Mouse (Mus musculus): ENCODE results near the gene Psrc1. TPM values are rescaled to one million over a fixed set of nuclear protein-coding genes. Genes with fewer than 3 reads are reported as not detected.

Gene Psrc1
- total RNA-seq, 1 experiment = 172 TPM

GRCm38 (mm10) chr3:108378875-108379663 is 4.6 kb upstream of the Psrc1 start:
- DNase-seq (ENCODE audit: low read depth, low spot score) = no peak
- TF ChIP-seq ZC3H11A (IDR thresholded peaks at IDR 0.05; ENCODE audit: borderline replicate concordance, low read depth, low read length) = no peak
- no peak for TF ChIP-seq ZNF384 (IDR thresholded peaks at IDR 0.05; ENCODE audit: low read depth, low read length)
- TF ChIP-seq CHD2 (IDR thresholded peaks at IDR 0.05; ENCODE audit: low read depth, low read length) = no peak
- TF ChIP-seq MAFK (IDR thresholded peaks at IDR 0.05; ENCODE audit: insufficient read depth, low read depth, low read length) = no peak
- no peak for TF ChIP-seq HCFC1 (IDR thresholded peaks at IDR 0.05; ENCODE audit: borderline replicate concordance, insufficient read depth, low read length)
- Histone ChIP-seq H3K4me1 (ENCODE audit: control insufficient read depth in 2 of 2, insufficient read depth in 2 of 2, low read length in 2 of 2, poor library complexity in 1 of 2) (peaks cover 3 to 10% of the 10 kb centered on the region in 2 experiments; a peak in 2 of 4 replicates), H3K9ac (ENCODE audit: insufficient read depth, low read depth, low read length, poor library complexity, severe bottlenecking) (no peak overlapping the region), H3K27ac (ENCODE audit: insufficient read depth, low read depth, low read length, poor library complexity, severe bottlenecking) (no peak overlapping the region), H3K9me3 (ENCODE audit: control insufficient read depth, insufficient read depth, low read depth, low read length) (no peaks in the 10 kb centered on the region), H3K36me3 (ENCODE audit: control insufficient read depth, insufficient read depth, low read length, poor library complexity, severe bottlenecking) (no peaks in the 10 kb centered on the region), H3K4me3 (ENCODE audit: insufficient read depth in 1 of 2, low read depth in 1 of 2, low read length in 2 of 2, poor library complexity in 1 of 2, severe bottlenecking in 1 of 2) (no peak overlapping the region)
- in situ Hi-C loops (cut with MboI; ENCODE audit: low sequenced_read_pairs in 2 of 2, unreplicated experiment in 2 of 2) = no loop called here

DNA sequence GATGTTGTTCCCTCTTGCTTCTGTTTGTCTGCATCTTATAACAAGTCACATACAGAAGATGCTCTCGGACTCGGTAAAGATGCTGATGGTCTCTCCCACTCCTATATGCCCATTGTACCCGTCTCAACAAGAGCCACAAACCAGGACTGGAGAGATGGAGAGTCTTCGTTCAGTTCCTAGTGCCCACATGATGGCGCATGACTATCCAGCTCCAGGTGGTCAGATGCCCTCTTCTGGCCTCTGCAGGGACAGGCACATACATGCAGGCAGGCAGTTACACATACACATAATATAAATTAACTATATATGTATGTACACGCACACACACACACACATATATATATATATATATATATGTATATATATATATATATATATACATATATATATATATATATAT is 2.9 kb upstream of the Psrc1 start:
- no peak overlapping the region for H3K9ac ChIP-seq (ENCODE audit: insufficient read depth, low read depth, low read length, poor library complexity, severe bottlenecking)
- H3K4me3 ChIP-seq (ENCODE audit: insufficient read depth in 1 of 2, low read depth in 1 of 2, low read length in 2 of 2, poor library complexity in 1 of 2, severe bottlenecking in 1 of 2) = no peak overlapping the region
- peaks cover 10% of the 10 kb centered on the region for H3K36me3 ChIP-seq (ENCODE audit: control insufficient read depth, insufficient read depth, low read length, poor library complexity, severe bottlenecking)
- TF ChIP-seq ZNF384 (IDR thresholded peaks at IDR 0.05; ENCODE audit: low read depth, low read length) = no peak
- no peak for TF ChIP-seq CHD2 (IDR thresholded peaks at IDR 0.05; ENCODE audit: low read depth, low read length)
- no peak for TF ChIP-seq ZC3H11A (IDR thresholded peaks at IDR 0.05; ENCODE audit: borderline replicate concordance, low read depth, low read length)
- TF ChIP-seq HCFC1 (IDR thresholded peaks at IDR 0.05; ENCODE audit: borderline replicate concordance, insufficient read depth, low read length) = no peak
- TF ChIP-seq MAFK (IDR thresholded peaks at IDR 0.05; ENCODE audit: insufficient read depth, low read depth, low read length) = no peak
- in situ Hi-C loops (cut with MboI; ENCODE audit: low sequenced_read_pairs in 2 of 2, unreplicated experiment in 2 of 2) = no loop called here
- DNase-seq (ENCODE audit: low read depth, low spot score) = no peak
- H3K27ac ChIP-seq (ENCODE audit: insufficient read depth, low read depth, low read length, poor library complexity, severe bottlenecking) = no peak overlapping the region
- no peaks in the 10 kb centered on the region for H3K9me3 ChIP-seq (ENCODE audit: control insufficient read depth, insufficient read depth, low read depth, low read length)
- H3K4me1 ChIP-seq (ENCODE audit: control insufficient read depth in 2 of 2, insufficient read depth in 2 of 2, low read length in 2 of 2, poor library complexity in 1 of 2) = peaks cover 3 to 14% of the 10 kb centered on the region in 2 experiments; a peak in 2 of 4 replicates

- no peak for DNase-seq (ENCODE audit: low read depth, low spot score)
- Histone ChIP-seq H3K4me3 (ENCODE audit: insufficient read depth in 1 of 2, low read depth in 1 of 2, low read length in 2 of 2, poor library complexity in 1 of 2, severe bottlenecking in 1 of 2) (peak overlapping the region in 1 of 2 experiments; percentile 98; a peak in 1 of 4 replicates), H3K9me3 (ENCODE audit: control insufficient read depth, insufficient read depth, low read depth, low read length) (no peaks in the 10 kb centered on the region), H3K4me1 (ENCODE audit: control insufficient read depth in 2 of 2, insufficient read depth in 2 of 2, low read length in 2 of 2, poor library complexity in 1 of 2) (peaks cover 3 to 22% of the 10 kb centered on the region in 2 experiments; a peak in 3 of 4 replicates), H3K27ac (ENCODE audit: insufficient read depth, low read depth, low read length, poor library complexity, severe bottlenecking) (no peak overlapping the region), H3K9ac (ENCODE audit: insufficient read depth, low read depth, low read length, poor library complexity, severe bottlenecking) (no peak overlapping the region), H3K36me3 (ENCODE audit: control insufficient read depth, insufficient read depth, low read length, poor library complexity, severe bottlenecking) (peaks cover 24% of the 10 kb centered on the region)
- TF ChIP-seq CHD2 (IDR thresholded peaks at IDR 0.05; ENCODE audit: low read depth, low read length) = no peak
- TF ChIP-seq HCFC1 (IDR thresholded peaks at IDR 0.05; ENCODE audit: borderline replicate concordance, insufficient read depth, low read length) = no peak
- no peak for TF ChIP-seq MAFK (IDR thresholded peaks at IDR 0.05; ENCODE audit: insufficient read depth, low read depth, low read length)
- TF ChIP-seq ZNF384 (IDR thresholded peaks at IDR 0.05; ENCODE audit: low read depth, low read length) = no peak
- no peak for TF ChIP-seq ZC3H11A (IDR thresholded peaks at IDR 0.05; ENCODE audit: borderline replicate concordance, low read depth, low read length)
- in situ Hi-C loops (cut with MboI; ENCODE audit: low sequenced_read_pairs in 2 of 2, unreplicated experiment in 2 of 2) = no loop called here
These were observed 1.4 kb upstream of the Psrc1 start for GRCm38 (mm10) chr3:108381945-108382875.

- H3K9ac ChIP-seq (ENCODE audit: insufficient read depth, low read depth, low read length, poor library complexity, severe bottlenecking) = peak overlapping the region; percentile 96
- DNase-seq (ENCODE audit: low read depth, low spot score) = no peak
- H3K4me3 ChIP-seq (ENCODE audit: insufficient read depth in 1 of 2, low read depth in 1 of 2, low read length in 2 of 2, poor library complexity in 1 of 2, severe bottlenecking in 1 of 2) = peak overlapping the region; percentile 98 to 99
- in situ Hi-C loops (cut with MboI; ENCODE audit: low sequenced_read_pairs in 2 of 2, unreplicated experiment in 2 of 2) = no loop called here
- TF ChIP-seq ZC3H11A (IDR thresholded peaks at IDR 0.05; ENCODE audit: borderline replicate concordance, low read depth, low read length) (no peak), CHD2 (IDR thresholded peaks at IDR 0.05; ENCODE audit: low read depth, low read length) (no peak), HCFC1 (IDR thresholded peaks at IDR 0.05; ENCODE audit: borderline replicate concordance, insufficient read depth, low read length) (no peak), ZNF384 (IDR thresholded peaks at IDR 0.05; ENCODE audit: low read depth, low read length) (no peak), MAFK (IDR thresholded peaks at IDR 0.05; ENCODE audit: insufficient read depth, low read depth, low read length) (no peak)
- H3K27ac ChIP-seq (ENCODE audit: insufficient read depth, low read depth, low read length, poor library complexity, severe bottlenecking) = peak overlapping the region; percentile 92
- H3K9me3 ChIP-seq (ENCODE audit: control insufficient read depth, insufficient read depth, low read depth, low read length) = no peaks in the 10 kb centered on the region
- peaks cover 34% of the 10 kb centered on the region for H3K36me3 ChIP-seq (ENCODE audit: control insufficient read depth, insufficient read depth, low read length, poor library complexity, severe bottlenecking)
- H3K4me1 ChIP-seq (ENCODE audit: control insufficient read depth in 2 of 2, insufficient read depth in 2 of 2, low read length in 2 of 2, poor library complexity in 1 of 2) = peaks cover 3 to 25% of the 10 kb centered on the region in 2 experiments; a peak in 3 of 4 replicates
These were observed 786 bp downstream of the Psrc1 start for GRCm38 (mm10) chr3:108384425-108384824.

All from ES-E14 (cell line).